Comparison of ENCODE assay signal across 14 mouse cellular contexts in the genomic region with DNA sequence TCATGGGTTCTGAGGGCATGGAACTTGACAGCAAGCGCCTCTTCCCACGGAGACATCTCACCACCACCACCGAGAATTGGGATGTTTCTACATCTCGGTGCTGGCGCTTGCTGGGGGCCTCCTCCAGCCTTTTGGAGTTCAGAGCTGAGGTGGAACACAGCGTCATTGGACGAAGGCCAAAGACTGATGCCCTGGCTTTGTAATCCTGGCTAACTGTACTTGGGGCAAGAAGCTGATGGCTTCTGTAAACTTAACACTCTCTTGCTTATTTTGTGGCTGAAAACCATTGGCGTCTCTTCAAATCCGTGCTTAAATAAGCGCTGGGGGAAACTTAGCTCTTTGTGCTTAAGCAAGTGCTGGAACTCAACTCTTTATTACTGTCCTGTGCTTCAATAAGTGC. TPM values are rescaled to one million over a fixed set of nuclear protein-coding genes. Genes with fewer than 3 reads are reported as not detected.
DNase-seq lines count a peak whose midpoint lies in the region; ATAC-seq and TF ChIP-seq lines count a peak whose summit lies in the region.
"Had no signal": no experiment of that assay in that cellular context is flagged by ENCODE, and none has a peak within 500 bp of the region (broad histone marks: within the 10 kb centered on the region; RNA-seq: fewer than 3 reads in every experiment).

No protein-coding gene starts in this region.

- no peaks in the 10 kb centered on the region for H3K9me3 ChIP-seq in hindbrain, postnatal 0 days (ENCODE audit: low read length)
- no peaks in the 10 kb centered on the region for H3K9me3 ChIP-seq in hindbrain, embryonic 16.5 days (ENCODE audit: control insufficient read depth, low read length)
- H3K9me3 ChIP-seq in lung, postnatal 0 days (ENCODE audit: low read length), result no peaks in the 10 kb centered on the region
- H3K9me3 ChIP-seq: forebrain, embryonic 10.5 days; heart, embryonic 13.5 days; hindbrain, embryonic 13.5 days; limb, embryonic 13.5 days had no signal

- H3K27me3 ChIP-seq in hindbrain, postnatal 0 days (ENCODE audit: insufficient read depth, low read length), result no peaks in the 10 kb centered on the region
- no peaks in the 10 kb centered on the region for H3K27me3 ChIP-seq in hindbrain, embryonic 16.5 days (replicated peaks; ENCODE audit: control insufficient read depth, insufficient read depth, low read length)
- no peaks in the 10 kb centered on the region for H3K27me3 ChIP-seq in lung, postnatal 0 days (replicated peaks; ENCODE audit: insufficient read depth, low read length)

- no peaks in the 10 kb centered on the region for H3K36me3 ChIP-seq in hindbrain, postnatal 0 days (ENCODE audit: insufficient read depth, low read length)
- H3K36me3 ChIP-seq in hindbrain, embryonic 16.5 days (ENCODE audit: control insufficient read depth, insufficient read depth, low read length), result no peaks in the 10 kb centered on the region
- no peaks in the 10 kb centered on the region for H3K36me3 ChIP-seq in lung, postnatal 0 days (ENCODE audit: insufficient read depth, low read length)
- H3K36me3 ChIP-seq: forebrain, embryonic 10.5 days; heart, embryonic 13.5 days; hindbrain, embryonic 13.5 days; limb, embryonic 13.5 days had no signal

- 51% methylated on average over 10 of the region's 10 CpGs for WGBS in hindbrain, postnatal 0 days
- 61% methylated on average over 10 of the region's 10 CpGs for WGBS in hindbrain, embryonic 16.5 days
- WGBS in lung, postnatal 0 days, result 42% methylated on average over 10 of the region's 10 CpGs

- H3K9ac ChIP-seq in hindbrain, postnatal 0 days (replicated peaks; ENCODE audit: low read length), result no peak overlapping the region
- no peak overlapping the region for H3K9ac ChIP-seq in hindbrain, embryonic 16.5 days (ENCODE audit: low read depth, low read length)
- no peak overlapping the region for H3K9ac ChIP-seq in lung, postnatal 0 days (replicated peaks; ENCODE audit: low read depth)
- H3K9ac ChIP-seq: heart, embryonic 13.5 days; hindbrain, embryonic 13.5 days; limb, embryonic 13.5 days had no signal

- H3K4me2 ChIP-seq in hindbrain, postnatal 0 days (ENCODE audit: low read depth, low read length), result no peak overlapping the region
- no peak overlapping the region for H3K4me2 ChIP-seq in hindbrain, embryonic 16.5 days (ENCODE audit: low read length)
- no peak overlapping the region for H3K4me2 ChIP-seq in lung, postnatal 0 days (replicated peaks; ENCODE audit: low read depth, low read length)
- H3K4me2 ChIP-seq: heart, embryonic 13.5 days; hindbrain, embryonic 13.5 days; limb, embryonic 13.5 days had no signal

- H3K4me3 ChIP-seq in hindbrain, postnatal 0 days (ENCODE audit: low read length), result no peak overlapping the region
- no peak overlapping the region for H3K4me3 ChIP-seq in hindbrain, embryonic 16.5 days (ENCODE audit: low read length)
- no peak overlapping the region for H3K4me3 ChIP-seq in lung, postnatal 0 days (ENCODE audit: low read depth, low read length)
- H3K4me3 ChIP-seq: forebrain, embryonic 10.5 days; gastrocnemius, adult 2 months; heart, embryonic 13.5 days; hindbrain, embryonic 13.5 days; limb, embryonic 13.5 days had no signal

- H3K4me1 ChIP-seq in hindbrain, postnatal 0 days (ENCODE audit: insufficient read depth, low read length), result 0 out of 2 replicates have a peak, but pooled peaks cover 10% of the 10 kb centered on the region
- peaks cover 5% of the 10 kb centered on the region for H3K4me1 ChIP-seq in hindbrain, embryonic 16.5 days (ENCODE audit: control insufficient read depth, insufficient read depth, low read depth, low read length)
- H3K4me1 ChIP-seq in lung, postnatal 0 days (ENCODE audit: insufficient read depth, low read depth, low read length), result peaks cover 7% of the 10 kb centered on the region; the same call in 1 of the 2 replicates

- no peak for TF ChIP-seq CTCF in hindbrain, postnatal 0 days (IDR thresholded peaks at IDR 0.05; ENCODE audit: low read depth)
- TF ChIP-seq CTCF in lung, postnatal 0 days (IDR thresholded peaks at IDR 0.05), result no peak

- no peak overlapping the region; the same call in 1 of the 2 replicates for H3K27ac ChIP-seq in hindbrain, postnatal 0 days
- no peak overlapping the region for H3K27ac ChIP-seq in hindbrain, embryonic 16.5 days (ENCODE audit: low read depth, low read length)
- H3K27ac ChIP-seq in lung, postnatal 0 days (ENCODE audit: low read length), result no peak overlapping the region
- H3K27ac ChIP-seq: forebrain, embryonic 10.5 days; gastrocnemius, adult 2 months; heart, embryonic 13.5 days; hindbrain, embryonic 13.5 days; limb, embryonic 13.5 days had no signal

- no peak for TF ChIP-seq EP300 in lung, postnatal 0 days (IDR thresholded peaks at IDR 0.05)

- intact Hi-C loops in gastrocnemius, postnatal 36 days (cut with DNase I), result no loop called here

- ATAC-seq in hindbrain, postnatal 0 days, result no peak
- no peak for ATAC-seq in hindbrain, embryonic 16.5 days
- no peak; the same call in 1 of the 2 replicates for ATAC-seq in lung, postnatal 0 days

- peak; percentile 46 for DNase-seq in hindbrain, postnatal 0 days (ENCODE audit: low spot score)
- DNase-seq in lung, postnatal 0 days (ENCODE audit: low spot score), result peak; percentile 43
- no peak for DNase-seq in lung, adult 18-20 months
- peak; percentile 55 to 74 for DNase-seq in kidney, postnatal 25 days
- no peak for DNase-seq in gastrocnemius, postnatal 36 days
- no peak for DNase-seq in ovary, postnatal 14 days (ENCODE audit: low spot score)
- DNase-seq: gastrocnemius, adult 2 months; right cerebral cortex, adult 18-20 months; thymus, postnatal 36 days had no signal

RNA-seq across cellular contexts. Expression of a gene that starts 57.8 kb away (rescaled TPM):
- 9.7 and 14.7 TPM in 2 replicates for total RNA-seq in hindbrain, postnatal 0 days (2014; rRNA removed)
- 34.4 and 35.3 TPM in 2 replicates for polyA plus RNA-seq in hindbrain, postnatal 0 days (2015; fragmentation: Nextera tagmentation; extraction: Ambion mirVana)
- polyA plus RNA-seq in hindbrain, embryonic 16.5 days (2015; fragmentation: Nextera tagmentation; extraction: Ambion mirVana), result 26.9 and 29.8 TPM in 2 replicates
- 35.8 and 40.0 TPM in 2 replicates for polyA plus RNA-seq in lung, postnatal 0 days (2015; fragmentation: Nextera tagmentation; extraction: Ambion mirVana)
- 10 to 100 TPM; 20.9 to 25.2 TPM for total RNA-seq in gastrocnemius, postnatal 36 days (2021)

Comparison
In these comparisons a context has a peak if more than half of its experiments do, and no peak if none do; other contexts are left out.
1. DNase-seq: peak in hindbrain, postnatal 0 days (single experiment), lung, postnatal 0 days (single experiment) and kidney, postnatal 25 days (2 of 2); none in lung, adult 18-20 months (0 of 2), gastrocnemius, postnatal 36 days (0 of 2) and ovary, postnatal 14 days (single experiment).